Mouse (Mus musculus): ENCODE measurements around the gene Slit3. TPM values are rescaled to one million over a fixed set of nuclear protein-coding genes. Genes with fewer than 3 reads are reported as not detected.
A peak's percentile ranks its signal among the peaks of the same experiment; 100 is the strongest.

Gene Slit3
- total RNA-seq, 4 experiments from 2014 or later = 12.6 to 18.4 (median 15.0) TPM

- no peak for DNase-seq (ENCODE audit: low spot score)
Measured at GRCm38 (mm10) chr11:35124489-35125107, 3.6 kb downstream of the Slit3 start.

- DNase-seq (ENCODE audit: low spot score) = peak; percentile 46
Measured at GRCm38 (mm10) chr11:35125108-35125490, 4.1 kb downstream of the Slit3 start.

DNA sequence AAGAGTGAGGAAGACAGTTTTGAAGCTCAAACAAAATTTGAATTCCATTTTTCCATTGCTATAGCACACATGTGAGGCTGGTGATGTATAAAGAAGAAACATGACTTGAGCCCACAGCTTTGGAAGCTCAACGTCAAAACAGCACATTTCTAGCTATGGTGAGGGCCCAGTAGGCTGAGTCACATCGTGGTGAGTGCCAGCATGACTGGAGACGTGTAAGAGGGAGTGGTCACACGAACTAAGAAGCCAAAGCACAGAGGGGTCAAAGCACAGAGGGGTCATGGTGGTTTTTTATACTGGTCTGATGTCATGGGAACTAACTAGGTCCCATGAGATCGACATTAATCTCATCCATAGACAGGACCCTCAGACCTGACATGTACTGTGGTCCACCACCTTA is 10.7 kb downstream of the Slit3 start:
- DNase-seq (ENCODE audit: low spot score) = no peak

DNA sequence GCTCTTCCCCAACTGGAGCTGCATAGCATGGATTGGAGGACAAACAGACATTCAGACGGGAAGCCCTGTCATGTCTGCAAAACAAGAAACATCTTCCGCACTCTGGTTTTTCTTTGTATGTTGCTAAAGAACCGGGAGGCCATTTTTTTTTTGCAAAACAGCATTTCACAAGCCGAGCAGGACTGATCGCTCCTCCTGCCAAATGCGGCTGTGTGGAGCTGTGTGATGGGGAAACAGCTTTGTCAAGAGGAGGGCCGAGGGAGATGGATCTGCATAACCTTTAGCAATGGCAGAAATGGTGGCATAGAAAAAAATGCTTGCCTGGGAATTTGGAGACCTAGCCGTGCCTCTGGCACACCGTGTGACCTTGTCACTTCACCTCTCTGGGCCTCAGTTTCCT is 15.6 kb downstream of the Slit3 start:
- no peak for DNase-seq (ENCODE audit: low spot score)

DNA sequence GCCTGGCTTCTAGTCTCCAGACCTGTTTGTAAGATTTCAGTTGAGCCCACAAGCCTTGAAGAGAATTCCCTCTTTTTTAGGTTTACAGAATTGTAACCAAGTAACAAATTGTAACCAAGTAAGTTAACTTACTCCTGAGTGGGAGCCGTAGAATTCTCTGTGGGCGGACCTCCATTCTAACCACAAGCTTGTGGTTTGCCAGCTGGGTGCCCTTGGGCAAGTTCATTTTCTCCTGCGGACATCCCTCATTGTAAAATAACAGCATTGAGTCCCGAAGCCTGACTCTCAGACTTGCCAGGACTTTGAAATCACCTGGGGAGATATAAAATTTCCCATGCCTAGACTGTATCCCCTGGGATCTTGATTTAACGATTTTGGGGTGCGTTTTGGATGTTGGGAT is 19.1 kb downstream of the Slit3 start:
- no peak for DNase-seq (ENCODE audit: low spot score)

DNA sequence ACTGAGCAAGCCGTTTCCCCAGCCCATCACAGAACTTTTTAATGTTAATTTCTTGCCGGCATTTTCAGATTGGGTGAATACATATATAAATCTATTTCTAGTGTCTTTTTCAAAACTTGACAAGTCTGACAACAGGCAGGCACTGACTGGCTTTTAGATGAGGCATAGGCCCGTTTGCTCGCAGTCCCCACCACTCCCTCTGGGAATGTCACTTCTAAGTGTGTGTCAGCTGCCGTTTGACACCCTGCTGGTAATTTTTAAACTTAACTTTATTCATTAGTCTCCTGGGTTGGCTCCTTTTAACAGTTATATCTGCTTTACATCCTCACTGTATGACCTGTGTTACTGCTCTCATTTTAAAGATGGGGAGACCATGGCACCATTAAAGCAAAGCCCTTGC is 21.2 kb downstream of the Slit3 start:
- no peak for DNase-seq (ENCODE audit: low spot score)

DNA sequence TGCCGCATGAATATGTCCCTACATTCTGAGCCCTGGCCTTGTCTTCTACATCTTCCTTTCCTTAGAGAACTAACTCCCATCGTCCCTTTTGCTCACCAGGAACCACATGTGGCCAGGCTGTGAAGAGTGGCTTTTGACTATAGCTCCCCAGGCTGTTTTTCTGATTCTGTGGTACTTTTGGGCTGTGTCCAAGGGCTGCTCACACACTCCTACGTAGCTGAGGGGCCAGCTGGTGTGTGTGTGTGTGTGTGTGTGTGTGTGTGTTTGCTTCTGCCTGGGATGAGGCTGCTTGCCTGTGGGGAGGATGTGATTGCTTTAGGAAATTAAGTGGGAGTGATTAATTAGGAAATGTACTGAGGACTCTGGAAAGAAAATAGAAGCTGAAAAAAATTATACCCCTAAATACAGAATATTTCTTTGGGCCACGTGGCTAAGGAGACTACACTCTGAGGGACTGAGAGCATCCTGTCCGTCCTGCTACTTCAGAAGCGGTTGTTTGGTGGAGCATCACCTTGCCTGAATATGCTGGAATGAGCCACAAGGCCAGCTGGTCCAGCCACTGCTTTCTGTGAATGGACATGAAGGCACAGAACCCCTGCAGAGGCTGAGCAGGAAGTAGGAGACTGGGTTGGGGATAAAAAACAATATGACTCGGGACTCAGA is 21.8 kb downstream of the Slit3 start:
- no peak for DNase-seq (ENCODE audit: low spot score)

- no peak for DNase-seq (ENCODE audit: low spot score)
Measured at GRCm38 (mm10) chr11:35147818-35148445, 26.9 kb downstream of the Slit3 start.

DNA sequence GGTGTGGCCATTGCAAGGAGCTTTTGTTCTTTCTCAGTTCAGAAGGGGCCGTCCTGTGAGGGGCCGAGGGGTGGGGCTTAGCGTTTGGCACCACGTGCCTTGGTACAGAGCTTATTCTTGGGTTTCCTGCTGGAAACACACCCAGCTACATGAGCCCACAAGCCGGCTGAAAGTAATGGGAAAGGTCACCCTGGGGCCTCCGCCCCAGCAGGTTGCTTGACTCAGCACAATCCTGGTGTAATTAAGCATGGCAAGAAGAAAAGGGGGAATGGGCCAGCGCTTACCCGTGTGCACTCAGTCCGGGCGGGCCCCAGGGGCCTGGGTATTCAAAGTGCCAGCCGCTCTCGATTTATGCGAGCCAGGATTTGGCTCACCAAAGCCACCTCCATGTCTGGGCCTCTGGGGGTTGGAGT is 30.5 kb downstream of the Slit3 start:
- DNase-seq (ENCODE audit: low spot score) = no peak

DNA sequence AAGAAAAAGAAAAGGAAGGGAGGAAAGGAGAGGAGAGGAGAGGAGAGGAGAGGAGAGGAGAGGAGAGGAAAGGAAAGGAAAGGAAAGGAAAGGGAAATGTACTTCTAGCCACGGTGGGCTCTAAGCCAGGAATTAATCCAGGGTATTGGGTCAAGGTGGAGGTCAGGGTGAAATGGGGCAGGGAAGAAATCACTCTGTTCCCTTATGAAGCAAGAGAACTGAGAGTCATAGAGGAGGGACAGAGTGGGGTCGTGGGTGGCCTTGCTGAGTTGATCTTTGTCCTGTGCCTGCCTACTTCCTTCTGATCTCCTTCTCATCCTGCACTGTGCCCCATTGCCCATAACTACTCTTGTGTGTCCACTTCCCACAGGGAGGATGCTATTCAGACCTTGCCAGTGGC is 31.9 kb downstream of the Slit3 start:
- DNase-seq (ENCODE audit: low spot score) = no peak

- no peak for DNase-seq (ENCODE audit: low spot score)
Measured at GRCm38 (mm10) chr11:35154449-35154848, 33.4 kb downstream of the Slit3 start.

DNA sequence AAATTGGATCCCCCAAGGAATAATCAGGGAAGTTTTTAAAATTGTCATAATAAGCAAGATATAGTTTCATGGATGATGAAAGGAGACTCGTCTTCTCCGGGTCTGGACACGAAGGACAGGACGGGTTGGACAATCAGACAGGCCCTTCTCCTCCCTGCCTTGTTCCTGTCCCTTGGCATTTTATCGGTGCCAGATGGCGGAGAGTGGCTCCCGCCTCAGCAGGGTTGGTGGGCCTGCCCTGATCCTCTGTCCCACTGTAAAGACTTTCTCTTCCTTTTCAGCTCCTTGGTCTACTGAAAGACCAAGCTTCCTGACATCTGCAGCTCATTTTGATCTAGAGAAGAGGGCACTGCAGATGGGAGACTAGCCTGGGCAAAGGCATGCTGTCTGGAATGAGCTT is 34.3 kb downstream of the Slit3 start:
- DNase-seq (ENCODE audit: low spot score) = no peak

DNA sequence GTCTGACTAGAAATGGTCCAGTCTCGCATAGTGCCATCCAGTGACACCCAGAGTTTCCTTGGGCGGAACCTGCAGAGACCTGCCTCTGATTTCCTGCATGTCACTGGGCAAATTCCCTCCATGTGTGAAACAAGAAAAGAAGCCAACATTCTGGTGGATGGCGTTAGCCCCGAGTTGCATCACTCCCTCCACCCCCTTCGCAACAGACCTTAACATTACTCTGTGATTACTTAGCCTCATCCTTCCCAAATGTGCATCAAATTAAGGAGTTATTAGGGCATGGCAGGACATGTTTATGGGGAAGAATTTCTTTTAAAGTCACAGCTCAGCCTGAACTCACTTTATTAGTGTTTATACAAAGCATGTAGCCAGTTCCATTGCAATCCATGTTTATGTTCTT is 35.7 kb downstream of the Slit3 start:
- no peak for DNase-seq (ENCODE audit: low spot score)

GRCm38 (mm10) chr11:35160682-35161211 is 39.7 kb downstream of the Slit3 start:
- DNase-seq (ENCODE audit: low spot score) = no peak

DNA sequence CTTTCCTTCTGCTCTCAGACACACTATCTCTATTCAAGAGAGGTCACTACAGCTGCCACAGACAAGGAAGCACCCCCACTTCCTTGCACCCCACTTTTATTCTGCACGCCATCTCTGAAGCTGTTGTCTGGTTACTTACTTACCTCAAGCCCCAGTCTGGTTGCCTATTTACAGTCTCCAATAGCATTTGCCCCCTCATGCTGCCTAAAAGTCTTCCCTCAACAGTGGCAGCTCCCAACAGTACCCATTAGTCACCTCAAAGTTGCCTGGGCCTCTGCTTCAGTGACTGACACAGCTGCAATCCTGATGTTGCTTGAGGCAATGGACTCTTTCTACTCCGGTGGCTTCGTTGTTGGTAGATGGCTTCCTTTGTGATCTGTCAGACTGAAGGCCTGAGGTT is 42.4 kb downstream of the Slit3 start:
- no peak for DNase-seq (ENCODE audit: low spot score)

DNA sequence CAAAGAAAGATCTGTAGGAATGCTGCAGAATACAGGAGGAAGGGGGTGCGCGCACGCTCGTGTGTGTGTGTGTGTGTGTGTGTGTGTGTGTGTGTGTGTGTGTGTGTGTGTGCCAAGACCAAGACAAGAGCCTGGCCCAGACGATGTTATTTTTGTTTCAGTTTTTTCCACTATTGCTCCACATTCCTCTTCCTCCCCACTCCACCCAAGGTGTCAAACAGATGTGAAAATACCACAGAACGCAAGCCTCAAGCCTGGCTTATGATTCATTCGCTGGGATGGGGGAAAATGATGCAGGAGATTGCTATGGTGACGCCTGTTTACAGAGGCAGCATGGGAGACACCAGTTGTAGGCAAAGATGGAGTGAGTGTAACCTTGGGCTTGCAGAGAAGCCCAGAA is 46.2 kb downstream of the Slit3 start:
- no peak for DNase-seq (ENCODE audit: low spot score)

DNA sequence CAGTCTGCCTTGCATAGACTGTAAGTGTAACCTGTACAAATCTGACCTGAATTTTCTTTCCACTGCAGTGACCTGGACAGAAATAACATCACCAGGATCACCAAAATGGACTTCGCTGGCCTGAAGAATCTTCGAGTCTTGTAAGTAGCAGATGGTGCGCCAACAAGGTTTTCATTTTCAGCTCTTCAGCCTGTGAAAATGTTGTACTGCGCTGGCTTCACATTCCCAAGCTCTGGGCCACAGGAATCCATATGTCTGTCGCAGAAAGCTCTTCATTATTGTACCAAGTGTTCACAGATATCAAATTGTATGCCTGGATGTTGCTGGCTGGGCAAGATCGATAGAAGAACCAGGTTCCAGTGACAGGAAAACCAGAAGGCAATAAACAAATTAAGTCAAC is 50.5 kb downstream of the Slit3 start:
- DNase-seq (ENCODE audit: low spot score) = no peak

DNA sequence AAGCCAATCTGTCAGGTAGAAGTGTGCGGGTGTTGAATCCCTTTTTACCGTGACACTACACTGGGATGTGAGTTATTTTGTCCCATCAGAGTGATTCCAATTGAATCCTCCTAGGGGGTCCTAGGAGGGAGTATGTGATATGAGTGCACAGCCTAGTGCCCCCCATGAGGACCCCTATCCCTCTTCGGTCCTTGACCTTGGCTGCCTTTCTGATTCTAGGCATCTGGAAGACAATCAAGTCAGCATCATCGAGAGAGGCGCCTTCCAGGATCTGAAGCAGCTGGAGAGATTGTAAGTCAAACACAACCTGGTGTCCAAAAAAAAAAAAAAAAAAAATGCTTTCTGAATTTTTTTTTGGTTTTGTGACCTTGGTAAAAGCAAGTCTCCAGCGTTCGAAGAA is 56.5 kb downstream of the Slit3 start:
- no peak for DNase-seq (ENCODE audit: low spot score)

DNA sequence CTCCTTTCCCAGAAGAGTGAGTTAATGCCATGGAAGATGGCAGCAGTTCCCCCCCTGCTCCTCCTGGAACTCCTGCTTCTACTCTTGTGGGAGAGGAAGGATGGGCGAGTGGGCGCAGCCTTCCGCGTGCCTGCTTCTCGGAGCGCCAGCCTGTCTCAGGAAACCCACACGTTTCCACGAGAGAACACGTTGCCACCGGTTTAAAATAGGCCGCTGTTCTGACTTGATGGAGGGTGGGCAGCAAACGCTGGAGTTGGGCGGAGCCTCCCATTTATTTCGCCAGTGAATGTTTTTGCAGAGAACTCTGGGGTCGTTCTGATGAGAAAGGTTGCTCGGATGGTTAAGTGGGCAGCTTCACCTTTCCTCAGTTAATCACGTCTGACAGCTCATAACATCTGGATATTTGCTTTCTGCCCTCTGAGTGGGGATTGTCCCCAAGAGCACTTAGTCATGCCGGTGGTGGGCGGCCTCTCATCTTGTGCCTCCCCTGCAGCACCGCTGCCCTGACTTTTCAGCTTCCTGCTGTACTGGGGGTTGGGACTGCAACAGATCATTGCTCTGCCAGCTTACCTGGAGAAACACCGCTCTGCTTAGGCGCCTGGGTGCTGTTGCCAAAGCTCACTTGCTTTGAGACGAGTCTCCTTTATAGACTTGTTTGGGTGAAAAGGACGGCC is 57.3 kb downstream of the Slit3 start:
- DNase-seq (ENCODE audit: low spot score) = no peak

GRCm38 (mm10) chr11:35179305-35179704 is 58.3 kb downstream of the Slit3 start:
- DNase-seq (ENCODE audit: low spot score) = no peak

DNA sequence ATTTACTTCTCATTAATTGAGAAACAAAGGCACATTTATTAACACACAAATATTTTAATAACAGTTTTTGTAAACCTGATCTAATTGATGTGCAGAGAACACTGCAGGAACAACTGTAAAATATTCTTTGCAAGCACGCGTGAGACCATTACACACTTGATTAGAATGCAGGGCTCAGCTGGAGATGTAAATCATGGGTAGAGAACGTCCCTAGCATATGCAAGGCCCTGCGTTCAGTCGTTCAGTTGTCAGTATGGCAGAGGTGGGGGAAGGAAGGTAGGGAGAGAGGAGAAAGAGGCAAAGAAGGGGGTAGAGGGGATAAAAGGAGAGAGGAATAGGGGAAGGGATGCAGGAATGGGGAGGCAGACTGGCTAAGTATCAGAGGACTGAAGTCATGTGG is 61.9 kb downstream of the Slit3 start:
- no peak for DNase-seq (ENCODE audit: low spot score)

- no peak for DNase-seq (ENCODE audit: low spot score)
Measured at GRCm38 (mm10) chr11:35194826-35195225, 73.8 kb downstream of the Slit3 start.

DNA sequence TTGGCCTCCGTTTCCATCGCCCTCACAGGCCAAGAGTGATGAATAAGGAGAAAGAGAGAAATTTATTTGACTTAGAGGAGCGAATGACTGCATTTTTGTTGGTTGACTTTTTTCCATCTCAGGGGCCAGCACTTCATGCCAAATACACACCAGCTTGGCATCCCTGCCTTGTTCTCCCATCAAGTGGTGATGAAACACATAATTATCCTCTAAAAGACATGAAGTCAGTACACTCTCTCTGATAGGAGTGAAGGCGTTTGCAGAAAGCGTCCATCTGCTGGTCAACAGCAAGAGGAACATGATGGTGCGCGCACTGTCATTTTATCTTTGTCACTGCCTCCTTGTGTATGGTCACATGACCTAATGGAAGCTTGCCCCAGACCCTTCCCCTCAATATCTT is 75.8 kb downstream of the Slit3 start:
- DNase-seq (ENCODE audit: low spot score) = peak; percentile 26

All from heart, adult 8-10 months (tissue).